Mouse (Mus musculus): Measurements from ENCODE around the gene Znrf3.

- no peak for TF ChIP-seq POLR2A (IDR thresholded peaks at IDR 0.05; ENCODE audit: insufficient read depth, low read depth, low read length)
- TF ChIP-seq CTCF (IDR thresholded peaks at IDR 0.05; ENCODE audit: insufficient read depth, low read depth, low read length) = no peak
These were observed 120.4 kb downstream of the Znrf3 start for GRCm38 (mm10) chr11:5324296-5324695.
